Mouse (Mus musculus) right cerebral cortex, postnatal 10 days (tissue): ENCODE results near the gene Fsd1l.
A peak's percentile ranks its signal among the peaks of the same experiment; 100 is the strongest.

Experiments used
- DNase-seq, 2 experiments: peaks; one replicate each; pipeline ENCODE4 v3.0.0; 2021; ENCODE audit warnings: low spot score in 2 of 2

The Fsd1l gene

GRCm38 (mm10) chr4:53631316-53632010 lies at the start of gene Fsd1l:
Gene Fsd1l (plus strand): TSS chr4:53631471.
- DNase-seq = peak; percentile 87 to 91

GRCm38 (mm10) chr4:53587676-53588075 lies 43.6 kb upstream of the Fsd1l start:
- no peak for DNase-seq

- DNase-seq = no peak
Observed at GRCm38 (mm10) chr4:53588936-53589335, 42.3 kb upstream of the Fsd1l start.

- DNase-seq = no peak
Observed at GRCm38 (mm10) chr4:53589466-53589865, 41.8 kb upstream of the Fsd1l start.

- DNase-seq = no peak
Observed at GRCm38 (mm10) chr4:53590163-53590562, 41.1 kb upstream of the Fsd1l start.

GRCm38 (mm10) chr4:53590691-53591447 lies 40.4 kb upstream of the Fsd1l start:
- DNase-seq = no peak

- DNase-seq = no peak
Observed at GRCm38 (mm10) chr4:53591536-53591935, 39.7 kb upstream of the Fsd1l start.

- DNase-seq = no peak
Observed at GRCm38 (mm10) chr4:53591941-53592340, 39.3 kb upstream of the Fsd1l start.

- DNase-seq = no peak
Observed at GRCm38 (mm10) chr4:53592386-53592785, 38.9 kb upstream of the Fsd1l start.

GRCm38 (mm10) chr4:53594204-53594603 lies 37.1 kb upstream of the Fsd1l start:
- peak; percentile 74 to 77 for DNase-seq

- DNase-seq = no peak
Observed at GRCm38 (mm10) chr4:53595246-53596062, 35.8 kb upstream of the Fsd1l start.

- DNase-seq = no peak
Observed at GRCm38 (mm10) chr4:53596063-53596895, 35.0 kb upstream of the Fsd1l start.

GRCm38 (mm10) chr4:53600462-53600861 lies 30.8 kb upstream of the Fsd1l start:
- peak in 1 of 2 experiments; percentile 43 for DNase-seq

GRCm38 (mm10) chr4:53614576-53615225 lies 16.6 kb upstream of the Fsd1l start:
- no peak for DNase-seq

GRCm38 (mm10) chr4:53617968-53618367 lies 13.3 kb upstream of the Fsd1l start:
- DNase-seq = no peak

GRCm38 (mm10) chr4:53620104-53620503 lies 11.2 kb upstream of the Fsd1l start:
- no peak for DNase-seq

GRCm38 (mm10) chr4:53621084-53621483 lies 10.2 kb upstream of the Fsd1l start:
- no peak for DNase-seq

- no peak for DNase-seq
Observed at GRCm38 (mm10) chr4:53621490-53621889, 9.8 kb upstream of the Fsd1l start.

GRCm38 (mm10) chr4:53623711-53624110 lies 7.6 kb upstream of the Fsd1l start:
- no peak for DNase-seq

- DNase-seq = peak in 1 of 2 experiments; percentile 60
Observed at GRCm38 (mm10) chr4:53624816-53625215, 6.5 kb upstream of the Fsd1l start.

- no peak for DNase-seq
Observed at GRCm38 (mm10) chr4:53625263-53625662, 6.0 kb upstream of the Fsd1l start.
